ENCODE assay signal across 8 mouse cellular contexts in the genomic region with DNA sequence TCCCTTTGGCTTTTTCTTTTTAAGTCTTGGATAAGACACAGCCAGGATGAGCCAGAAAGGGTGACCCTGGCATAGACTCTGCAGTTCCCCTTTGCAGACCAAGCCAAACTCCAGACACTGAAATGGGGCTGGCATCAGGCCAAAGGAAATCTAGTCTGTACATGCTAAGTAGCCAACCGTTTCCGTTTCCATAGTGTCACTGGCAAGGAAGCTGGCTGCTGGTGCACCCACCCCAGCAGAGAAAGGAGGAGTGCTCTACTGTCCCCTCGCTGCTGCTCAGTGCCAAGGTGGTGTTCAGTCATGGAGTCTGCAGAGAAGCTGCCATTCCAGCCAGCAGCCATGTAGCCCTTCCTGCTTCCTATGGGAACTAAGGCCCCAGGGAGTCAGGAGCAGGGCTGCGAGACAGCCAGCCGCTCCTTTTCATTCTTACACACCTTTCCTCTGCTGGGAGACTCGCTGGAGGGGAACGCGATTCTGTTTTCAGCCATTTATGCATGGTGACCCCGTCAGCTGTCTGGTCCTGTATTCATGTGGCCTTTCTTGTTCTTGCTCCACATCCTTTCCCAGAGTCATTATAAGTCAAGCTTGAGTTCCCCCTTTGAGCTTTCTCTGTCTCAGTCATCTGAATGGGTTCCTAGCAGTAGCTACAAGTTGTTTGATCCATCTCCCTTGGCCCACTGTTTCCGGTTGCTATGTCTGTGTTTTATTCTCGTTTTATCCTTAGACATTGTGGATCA.
DNase-seq lines count a peak whose midpoint lies in the region; TF ChIP-seq lines count a peak whose summit lies in the region.

No protein-coding gene starts in this region.

- 45% methylated on average over 11 of the region's 11 CpGs for WGBS in lung, adult 2 months

- H3K4me1 ChIP-seq in lung, adult 2 months (ENCODE audit: control insufficient read depth, insufficient read depth, low read length): peaks cover 24% of the 10 kb centered on the region

- intact Hi-C loops in heart, postnatal 36 days (cut with DNase I): no loop called here

- DNase-seq in Muller cell, postnatal 12 days (ENCODE audit: inconsistent ontology term): peak; percentile 74
- DNase-seq in brain, embryonic 14.5 days (ENCODE audit: low read depth): peak; percentile 95
- peak; percentile 51 to 64 for DNase-seq in frontal cortex, postnatal 14 days (ENCODE audit: low spot score in 2 of 2)
- DNase-seq in heart, postnatal 36 days: peak; percentile 55 to 62
- peak; percentile 81 to 88 for DNase-seq in kidney, postnatal 4 days
- DNase-seq in lung, adult 2 months: peak; percentile 34
- DNase-seq in ovary, postnatal 14 days (ENCODE audit: low spot score): peak; percentile 54
- DNase-seq in thymus, postnatal 4 days: no peak

- no peak for TF ChIP-seq CTCF in brain, embryonic 14.5 days (IDR thresholded peaks at IDR 0.05; ENCODE audit: borderline replicate concordance, extremely low read depth, insufficient read depth, insufficient read length)
- TF ChIP-seq CTCF in lung, adult 2 months (IDR thresholded peaks at IDR 0.05; ENCODE audit: insufficient read depth, low read length): no peak

- no peak overlapping the region for H3K4me3 ChIP-seq in lung, adult 2 months (replicated peaks; ENCODE audit: extremely low read depth, low read depth, low read length)

- no peak for TF ChIP-seq POLR2A in brain, embryonic 14.5 days (IDR thresholded peaks at IDR 0.05; ENCODE audit: borderline replicate concordance, extremely low read depth, insufficient read depth, insufficient read length, poor library complexity, severe bottlenecking)
- no peak for TF ChIP-seq POLR2A in lung, adult 2 months (IDR thresholded peaks at IDR 0.05; ENCODE audit: borderline replicate concordance, extremely low read depth, low read depth, low read length)
